Mouse (Mus musculus) heart, adult 11 months (tissue): ENCODE measurements at regions not wholly inside any gene's neighbourhood (a gene's known extent, or its start where the extent isn't known, plus 50 kb on each side); places are given as distances from the start of the nearest gene placed in this dataset.

Experiments used
- DNase-seq: peaks from one replicate; pipeline ENCODE4 v3.0.0; 2022

DNA sequence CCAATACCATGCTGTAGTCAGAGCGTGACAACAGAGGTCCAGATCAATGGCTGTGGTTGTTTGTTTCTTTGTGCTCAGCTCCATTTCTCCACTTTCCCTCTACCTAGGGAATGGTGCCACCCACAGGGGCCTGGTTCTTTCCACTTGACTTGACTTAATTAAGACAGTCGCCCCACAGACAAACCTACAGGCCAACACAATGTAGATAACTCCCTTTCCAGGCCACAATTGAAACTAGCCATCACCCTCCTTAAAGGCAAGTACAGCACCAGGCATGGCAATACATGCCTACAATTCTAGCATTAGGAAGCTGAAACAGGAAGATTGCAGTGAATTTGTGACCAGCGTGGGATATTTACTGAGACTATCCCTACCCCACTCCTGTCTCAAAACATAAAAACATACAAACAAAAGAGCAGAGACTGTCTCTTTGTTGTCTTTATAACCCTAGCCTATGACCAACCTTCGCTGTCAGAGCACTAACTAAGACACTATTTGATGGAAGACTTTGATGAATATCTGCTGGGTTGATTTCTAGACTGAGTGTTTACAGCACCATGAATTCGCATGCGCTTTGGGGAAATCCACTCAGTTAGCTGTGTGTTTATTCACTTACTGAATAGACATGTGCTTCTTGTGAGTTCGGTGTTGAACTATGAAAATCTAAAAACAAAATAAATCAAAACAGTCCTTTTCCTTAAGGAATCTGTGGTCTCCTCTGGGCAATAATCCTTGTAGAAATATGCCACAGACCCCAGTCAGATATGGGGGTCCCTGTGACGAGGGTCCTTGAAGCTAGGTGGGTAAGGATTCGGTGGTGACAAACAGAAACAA, 116.7 kb upstream of the Cpm start:
- DNase-seq: no peak

DNA sequence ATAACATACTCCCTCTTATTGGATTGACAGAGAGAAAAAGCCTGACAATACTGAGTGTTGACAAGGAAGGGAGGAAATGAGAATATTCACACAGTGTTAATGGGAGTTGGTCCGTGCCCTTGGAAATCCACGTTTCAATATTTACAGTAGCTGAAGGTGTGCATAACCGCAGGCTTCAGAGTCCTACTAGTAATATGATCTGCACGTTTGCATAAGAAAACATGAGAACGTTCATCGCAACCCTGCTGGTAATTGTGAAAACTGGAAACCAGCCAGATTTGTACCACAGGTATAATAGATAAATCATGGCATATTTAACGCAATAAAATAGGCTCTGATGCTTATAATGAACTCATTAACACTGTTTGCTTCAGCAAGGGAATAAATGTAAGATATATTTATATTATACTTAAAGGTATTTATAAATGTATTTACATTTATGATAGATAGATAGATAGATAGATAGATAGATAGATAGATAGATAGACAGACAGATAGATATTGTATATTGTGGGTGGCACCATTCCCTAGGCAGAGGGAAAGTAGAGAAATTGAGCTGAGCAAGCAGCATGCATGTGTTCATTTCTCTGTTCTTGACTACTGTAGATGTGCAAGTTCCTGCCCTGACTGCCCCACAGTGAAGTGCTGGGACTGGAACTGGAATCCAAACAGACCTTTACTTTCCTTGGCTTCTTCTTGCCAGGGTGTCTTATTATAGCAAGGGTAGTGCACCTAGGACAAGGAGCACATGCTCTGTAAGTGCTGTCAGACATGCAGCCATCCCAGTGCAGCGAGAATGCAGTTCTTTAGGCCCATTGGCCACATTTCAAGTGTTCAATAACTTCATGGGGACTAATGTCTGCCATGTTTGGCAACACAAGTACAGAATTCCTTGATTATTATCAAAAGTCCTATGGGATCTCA, 117.6 kb upstream of the Cpm start:
- peak; percentile 21 for DNase-seq

DNA sequence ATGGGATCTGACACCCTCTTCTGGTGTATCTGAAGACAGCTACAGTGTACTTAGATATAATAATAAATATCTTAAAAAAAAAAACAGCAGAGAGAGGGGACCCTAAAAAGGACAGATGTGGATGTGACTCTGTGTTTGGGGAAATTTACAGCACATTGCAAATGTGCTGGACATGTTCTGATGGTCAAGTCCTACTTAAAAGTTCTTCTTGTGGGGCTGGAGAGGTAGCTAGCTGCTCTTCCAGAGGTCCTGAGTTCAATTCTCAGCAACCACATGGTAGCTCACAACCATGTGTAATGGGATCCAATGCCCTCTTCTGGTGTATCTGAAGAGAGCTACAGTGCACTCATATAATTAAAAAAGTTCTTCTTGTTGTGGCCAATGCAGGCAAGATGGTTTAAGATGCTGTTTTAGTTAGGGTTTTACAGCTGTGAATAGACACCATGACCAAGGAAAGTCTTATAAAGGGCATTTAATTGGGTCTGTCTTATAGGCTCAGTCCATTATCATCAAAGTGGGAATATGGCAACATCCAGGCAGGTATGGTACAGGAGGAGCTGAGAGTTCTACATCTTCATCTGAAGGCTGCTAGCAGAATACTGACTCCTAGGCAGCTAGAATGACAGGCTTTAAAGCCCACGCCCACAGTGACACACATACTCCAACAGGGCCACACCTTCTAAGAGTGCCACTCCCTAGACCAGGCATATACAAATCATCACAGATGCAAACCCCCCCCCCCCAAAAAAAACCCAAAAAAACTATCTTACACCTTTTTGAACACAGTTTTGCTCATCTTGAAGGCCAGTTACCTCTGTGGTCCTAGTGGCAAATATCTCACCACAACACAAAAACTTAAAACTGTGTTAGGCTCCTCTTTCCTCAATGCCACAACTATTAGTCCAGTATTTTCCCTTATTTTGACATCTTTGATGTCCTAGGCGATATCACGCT, 118.5 kb upstream of the Cpm start:
- DNase-seq: peak; percentile 29

DNA sequence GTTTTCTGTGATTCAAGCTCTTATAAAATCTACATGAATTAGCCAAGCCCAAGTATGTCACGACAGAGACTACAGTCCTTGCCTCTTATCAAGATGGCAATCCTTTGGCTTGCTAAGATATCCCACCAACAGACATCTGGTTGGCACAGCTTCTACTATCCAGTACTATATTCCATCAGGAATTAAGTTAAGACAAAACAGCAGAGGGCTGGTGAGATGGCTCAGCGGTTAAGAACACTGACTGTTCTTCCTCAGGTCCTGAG, 119.1 kb upstream of the Cpm start:
- peak; percentile 11 for DNase-seq

DNA sequence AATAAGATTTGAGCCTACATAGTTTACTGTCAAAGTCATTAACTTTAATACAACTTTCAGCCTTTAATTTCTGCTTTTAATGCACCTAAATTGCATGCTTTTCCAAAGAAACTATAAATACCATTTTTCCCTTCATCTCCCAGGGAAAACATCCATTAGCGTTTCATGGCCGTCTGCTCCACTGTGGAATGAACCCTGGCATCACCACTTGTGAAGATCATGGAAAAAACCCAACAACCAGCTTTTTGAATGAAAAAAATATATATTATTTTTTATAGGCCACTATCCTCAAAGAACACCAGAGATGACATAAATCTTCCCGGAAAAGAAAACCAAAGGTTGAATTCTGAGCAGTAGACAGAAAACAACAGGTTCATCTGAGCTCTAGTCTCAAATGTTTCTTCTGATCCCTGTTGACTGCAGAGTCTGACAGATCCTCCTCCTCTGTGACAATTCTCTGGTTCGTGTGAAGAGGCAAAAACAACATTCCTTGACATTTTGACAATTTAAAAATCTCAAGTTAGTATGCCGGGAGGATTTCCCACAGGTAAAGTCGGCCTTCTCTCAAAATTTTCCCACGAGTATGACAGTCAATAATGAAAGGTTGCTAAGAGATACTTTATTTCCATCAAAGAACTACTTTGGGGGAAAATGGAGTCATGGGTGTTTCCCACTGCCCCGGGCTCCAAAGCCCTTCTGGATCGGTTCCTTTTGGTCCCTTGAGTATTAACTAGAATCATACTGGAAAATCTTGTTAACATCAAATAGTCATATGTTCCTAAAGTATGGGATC, 119.7 kb upstream of the Cpm start:
- DNase-seq: peak; percentile 6

DNA sequence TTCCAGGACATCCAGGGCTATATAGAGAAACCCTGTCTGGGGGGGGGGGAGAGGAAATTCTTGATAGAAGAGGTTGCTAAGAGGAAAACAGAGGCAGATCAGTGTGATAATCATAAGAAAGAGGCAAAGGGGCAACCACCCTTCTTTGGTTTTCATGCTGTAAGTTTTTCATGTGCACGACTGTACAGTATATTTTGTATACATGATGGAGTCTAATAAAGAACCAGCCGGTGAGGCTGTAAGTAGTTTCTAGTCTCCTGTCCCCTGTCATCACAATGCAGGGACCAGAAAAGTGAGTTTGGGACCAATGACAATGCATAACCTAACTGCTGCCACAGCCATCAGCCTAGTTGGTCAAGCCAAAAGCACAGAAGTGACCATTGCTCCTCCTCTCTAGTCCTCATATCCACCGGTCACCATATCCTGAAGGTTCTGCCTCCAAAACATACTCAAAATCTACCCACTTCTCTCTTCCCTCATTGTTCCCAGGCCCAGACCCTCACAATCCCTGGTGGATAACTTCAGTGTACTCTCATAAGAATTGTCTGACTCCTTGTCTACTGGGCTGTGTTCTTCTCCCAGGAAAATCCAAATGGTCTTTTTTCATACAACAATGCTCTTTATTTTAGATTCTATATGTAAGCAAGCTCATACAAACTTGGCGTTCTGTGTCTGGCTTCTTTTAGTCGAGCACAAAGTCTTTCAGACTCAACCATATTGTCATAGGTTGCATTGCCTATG, 122.9 kb upstream of the Cpm start:
- peak; percentile 51 for DNase-seq

DNA sequence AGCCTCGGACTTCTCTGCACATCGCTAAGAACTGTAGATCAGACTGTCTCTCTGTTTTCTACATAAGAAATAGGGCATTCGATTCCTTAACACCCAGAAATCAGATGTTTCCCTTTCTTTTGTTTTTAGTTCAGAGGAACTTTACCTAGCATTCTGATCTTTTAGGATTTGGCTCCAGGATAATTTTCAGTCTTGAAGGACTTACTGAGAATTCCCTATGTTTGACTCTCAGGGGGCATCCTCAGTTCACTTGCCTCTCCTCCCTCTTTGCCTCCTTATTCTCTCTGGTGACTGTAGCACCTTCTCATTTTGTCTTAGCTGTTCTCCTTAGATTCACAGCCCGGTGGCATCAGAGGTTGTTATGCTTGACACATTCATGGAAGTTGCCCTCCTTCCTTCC, 123.8 kb upstream of the Cpm start:
- DNase-seq: no peak

DNA sequence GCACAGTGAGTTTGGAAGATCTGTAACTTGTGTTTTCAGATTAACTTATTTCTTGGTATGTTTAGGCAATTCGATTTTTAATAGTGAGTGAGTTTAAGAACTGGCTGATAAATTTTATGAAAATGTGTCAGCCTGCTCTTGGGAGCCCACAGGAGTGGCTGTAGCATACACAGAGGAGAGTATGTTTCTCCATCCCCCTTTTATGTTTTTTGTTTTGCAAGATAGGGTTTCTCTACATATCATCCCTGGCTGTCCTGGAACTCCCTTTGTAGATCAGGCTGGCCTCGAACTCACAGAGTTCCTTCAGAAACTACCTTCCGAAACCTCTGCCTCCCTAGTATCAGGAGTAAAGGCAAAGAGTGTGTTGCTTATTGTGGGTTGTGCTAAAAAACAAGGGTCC, 124.2 kb upstream of the Cpm start:
- no peak for DNase-seq

DNA sequence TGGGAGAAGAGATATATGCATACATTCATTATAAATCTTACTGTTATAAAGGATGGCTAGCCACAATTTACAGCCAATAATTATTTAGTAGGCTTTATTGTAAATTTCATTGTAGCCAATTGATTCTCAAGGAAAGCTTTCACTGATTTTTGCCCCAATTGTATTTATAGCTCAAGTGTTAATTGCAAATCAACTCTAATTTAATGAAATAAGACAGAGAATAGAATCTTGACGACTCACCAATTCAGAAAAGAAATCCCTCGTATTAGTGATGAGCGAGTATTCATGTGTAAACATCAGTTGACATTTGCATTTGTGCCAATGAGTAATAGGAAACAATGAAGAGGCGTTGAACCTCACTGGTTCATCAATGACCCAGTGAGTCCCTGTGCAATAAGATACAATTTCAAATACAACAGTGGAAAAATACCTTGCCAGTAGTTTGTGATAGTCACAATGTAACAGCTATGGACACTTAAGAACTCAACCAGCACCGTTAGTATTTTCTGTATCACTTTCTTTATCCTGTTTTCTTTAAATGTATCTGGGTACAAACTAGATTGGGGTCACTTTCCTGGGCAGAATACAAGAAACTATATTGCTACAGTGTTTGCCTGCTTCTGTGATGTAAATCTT, 124.6 kb upstream of the Cpsf6 start:
- peak; percentile 8 for DNase-seq

DNA sequence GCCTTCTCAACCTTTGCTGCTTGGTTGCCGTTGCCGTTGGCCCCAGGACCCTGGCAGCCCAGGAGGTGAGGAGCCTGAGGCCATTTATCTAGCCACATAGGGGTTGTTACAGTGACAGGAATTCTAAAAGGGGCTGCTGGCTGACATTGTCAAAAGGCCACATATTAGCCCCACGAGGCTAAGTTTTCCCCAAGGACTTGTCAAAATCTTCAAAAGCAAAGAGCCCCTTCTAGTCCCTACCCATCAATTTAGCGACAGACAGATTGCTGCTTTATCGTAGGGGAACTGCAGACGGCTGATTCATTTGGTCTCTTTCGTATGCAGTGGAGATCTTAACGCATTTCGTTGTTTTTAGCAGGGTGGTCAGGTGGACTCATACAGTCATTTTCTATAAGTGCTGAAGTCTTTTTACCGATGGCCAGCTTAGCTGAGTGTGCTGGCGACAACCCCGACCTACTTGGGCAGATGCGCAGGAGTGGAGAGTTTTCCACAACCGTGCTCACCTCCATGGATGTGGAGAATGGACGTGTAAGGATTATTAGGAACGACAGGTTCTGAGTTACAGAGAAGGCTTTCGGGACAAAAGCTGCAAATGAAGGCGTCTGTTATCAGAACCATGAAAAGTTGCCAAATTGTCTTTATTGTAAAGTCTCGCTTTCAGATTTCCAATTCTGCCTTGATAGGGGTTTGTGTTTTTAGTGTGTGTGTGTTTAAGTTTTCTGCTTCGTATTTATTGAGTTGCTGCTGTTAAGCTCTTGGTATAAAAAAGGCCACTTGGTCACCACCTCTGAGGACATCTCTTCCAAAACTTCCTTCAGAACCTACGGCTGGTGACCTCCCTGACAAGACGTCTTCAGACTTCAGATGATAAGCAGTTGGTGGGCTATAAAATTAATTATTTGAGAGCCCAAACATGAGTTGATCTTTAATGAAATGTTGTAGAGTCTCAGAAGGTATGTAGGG, 123.7 kb upstream of the Cpsf6 start:
- DNase-seq: peak; percentile 30

DNA sequence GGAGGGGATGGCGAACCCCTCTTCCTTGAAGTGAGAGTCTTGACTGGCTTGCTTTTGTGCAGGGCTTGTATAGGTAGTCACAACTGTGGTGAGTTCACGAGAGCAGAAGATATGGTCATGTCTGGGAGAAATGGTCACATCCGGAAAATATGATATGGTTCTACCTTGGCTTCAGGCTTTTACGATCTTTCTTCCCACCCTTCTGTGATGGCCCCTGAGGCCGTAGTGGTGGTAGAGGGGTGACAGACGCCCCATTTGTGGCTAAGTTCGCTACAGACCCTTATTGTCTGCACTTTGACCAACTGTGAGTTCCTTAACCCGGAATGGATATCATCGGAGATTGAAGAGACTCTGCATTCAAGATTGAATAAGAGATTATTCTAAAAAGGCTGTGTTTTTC, 122.9 kb upstream of the Cpsf6 start:
- no peak for DNase-seq

DNA sequence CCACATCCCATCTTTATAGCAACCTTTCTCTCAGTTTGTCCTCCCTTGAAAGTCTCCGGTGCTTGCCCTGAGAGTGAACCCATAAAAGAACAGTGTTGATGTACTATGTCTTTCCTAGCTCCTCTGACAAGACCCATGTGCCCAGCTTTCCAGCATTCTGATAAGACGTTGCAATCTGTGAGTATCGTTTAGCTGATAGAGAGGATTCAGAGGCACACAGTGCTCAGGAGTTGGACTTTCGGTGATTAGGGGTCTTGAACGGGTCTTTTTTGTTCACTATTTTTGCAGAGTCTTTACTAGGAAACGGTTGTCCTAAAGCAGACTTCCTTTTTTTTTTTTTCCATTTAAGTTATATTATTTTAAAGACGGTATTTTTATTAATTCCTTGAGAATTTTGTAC, 122.3 kb upstream of the Cpsf6 start:
- peak; percentile 35 for DNase-seq

DNA sequence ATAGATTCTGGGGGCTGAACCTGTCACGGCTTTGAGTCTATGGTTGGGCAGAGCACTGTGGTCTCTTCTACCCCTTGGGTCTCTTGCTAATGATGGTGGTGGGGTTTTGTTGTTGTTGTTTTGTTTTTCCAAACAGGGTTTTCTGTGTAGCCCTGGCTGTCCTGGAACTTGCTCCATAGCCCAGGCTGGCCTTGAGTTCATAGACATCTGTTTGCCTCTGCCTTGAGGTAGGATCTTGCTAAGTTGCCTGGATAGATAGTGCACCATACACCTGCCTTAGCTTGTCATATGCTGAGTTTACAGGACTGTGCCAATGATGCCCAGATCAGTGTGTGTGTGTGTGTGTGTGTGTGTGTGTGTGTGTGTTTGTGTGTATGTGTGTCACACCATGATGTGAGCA, 121.6 kb upstream of the Cpsf6 start:
- peak; percentile 40 for DNase-seq

DNA sequence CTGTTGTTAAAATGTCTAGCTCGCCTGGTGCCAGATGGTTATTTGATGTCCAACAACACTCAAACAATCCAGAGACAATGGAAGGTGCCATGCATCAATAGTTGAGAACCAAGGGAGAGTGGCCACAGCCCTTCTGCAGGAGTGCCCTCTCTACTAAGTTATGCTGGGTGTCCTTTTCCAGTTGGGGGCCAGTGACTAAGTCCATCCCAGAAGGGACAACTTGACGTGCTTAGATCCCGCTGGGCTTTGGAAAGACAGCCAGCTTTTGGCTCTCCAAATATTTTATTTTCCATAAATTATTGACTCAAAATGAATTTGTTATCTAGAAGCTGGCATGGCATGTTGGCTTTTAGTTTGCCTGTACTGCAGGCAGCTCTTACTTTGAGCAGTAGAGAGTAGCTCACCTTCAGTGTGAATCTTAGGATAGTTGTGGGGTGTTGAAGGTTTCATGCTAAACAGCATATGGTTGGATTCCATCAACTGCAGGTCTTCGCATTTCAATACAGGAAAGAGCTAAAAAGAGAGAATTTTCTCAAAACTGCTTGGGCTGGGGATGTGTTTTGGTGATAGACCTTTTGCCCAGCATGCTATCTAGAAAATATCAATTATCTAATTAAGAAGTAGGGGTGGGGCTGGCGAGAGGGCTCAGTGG, 120.8 kb upstream of the Cpsf6 start:
- peak; percentile 16 for DNase-seq

DNA sequence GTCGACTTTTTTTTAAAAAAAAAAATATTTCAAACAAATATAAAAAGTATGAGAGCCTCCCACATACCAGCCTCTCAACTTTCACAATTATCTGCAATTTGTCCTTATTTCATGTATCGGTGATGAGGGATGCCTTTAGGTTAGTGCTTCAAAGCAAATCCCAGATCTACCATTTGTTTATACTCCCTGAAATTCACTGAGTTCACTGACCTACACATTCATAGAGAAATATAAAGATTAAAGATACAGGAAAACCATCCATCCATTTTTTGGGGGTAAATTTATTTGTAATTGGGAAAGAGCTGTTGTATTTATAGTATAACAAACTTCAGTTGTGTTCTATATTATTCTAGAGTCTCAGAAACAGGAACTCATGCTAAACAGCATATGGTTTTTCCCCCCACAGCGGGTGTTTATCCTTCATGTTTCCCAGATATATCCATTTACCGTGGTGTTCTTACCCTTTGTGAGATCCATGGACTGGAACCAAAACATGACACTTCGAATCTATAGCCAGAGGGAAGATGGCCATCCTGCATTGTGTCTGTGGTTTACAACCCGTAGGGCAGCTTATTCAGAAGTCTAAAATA, 120.1 kb upstream of the Cpsf6 start:
- peak; percentile 4 for DNase-seq

DNA sequence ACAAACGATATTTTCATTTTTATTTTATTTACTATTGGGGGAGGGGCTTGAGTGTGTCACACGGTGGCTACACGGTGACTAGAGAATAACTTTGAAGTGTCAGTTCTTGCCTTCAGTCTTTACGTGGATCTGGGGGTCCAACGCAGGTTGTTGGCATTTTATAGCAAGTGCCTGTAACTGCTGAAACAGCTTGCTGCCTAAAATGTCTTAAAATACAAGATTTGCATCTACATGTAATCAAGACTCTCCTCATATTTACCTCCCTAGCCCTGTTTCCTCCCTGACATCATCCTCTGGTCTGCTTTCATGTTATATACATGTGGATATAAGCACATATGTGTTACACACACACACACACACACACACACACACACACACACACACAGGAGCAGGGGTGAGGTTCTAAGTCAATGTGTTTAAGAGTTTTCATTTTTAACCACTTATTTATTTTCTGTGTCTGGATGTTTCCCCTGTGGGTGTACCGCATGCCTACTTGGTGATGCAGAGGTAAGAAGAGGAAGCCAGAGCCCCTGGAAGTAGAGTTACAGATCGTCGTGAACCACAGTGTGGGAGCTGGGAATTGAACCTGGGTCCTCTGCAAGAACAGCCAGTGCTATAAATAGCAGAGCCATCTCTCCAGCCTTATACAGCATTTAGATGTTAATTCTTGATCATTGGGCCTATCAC, 119.5 kb upstream of the Cpsf6 start:
- peak; percentile 28 for DNase-seq

DNA sequence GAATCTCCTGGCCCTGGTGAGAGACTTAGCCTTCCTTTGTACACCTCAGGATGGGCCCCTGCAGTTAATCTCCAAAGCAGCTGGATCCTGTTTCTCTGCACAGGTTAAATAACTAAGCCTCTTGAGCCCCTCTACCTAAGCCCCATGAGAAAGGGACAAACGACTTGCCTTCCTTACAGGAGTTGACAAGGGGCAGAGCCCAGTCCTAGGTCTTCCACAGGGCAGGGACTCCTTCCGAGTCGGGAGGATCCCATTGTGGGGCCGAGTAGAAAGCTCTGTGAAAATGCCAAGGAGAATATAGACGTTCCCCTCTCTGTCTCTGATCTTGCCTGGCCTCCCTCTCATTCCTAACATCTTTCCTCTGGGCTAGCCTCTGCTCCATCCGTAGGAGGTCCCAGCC, 118.7 kb upstream of the Cpsf6 start:
- no peak for DNase-seq

DNA sequence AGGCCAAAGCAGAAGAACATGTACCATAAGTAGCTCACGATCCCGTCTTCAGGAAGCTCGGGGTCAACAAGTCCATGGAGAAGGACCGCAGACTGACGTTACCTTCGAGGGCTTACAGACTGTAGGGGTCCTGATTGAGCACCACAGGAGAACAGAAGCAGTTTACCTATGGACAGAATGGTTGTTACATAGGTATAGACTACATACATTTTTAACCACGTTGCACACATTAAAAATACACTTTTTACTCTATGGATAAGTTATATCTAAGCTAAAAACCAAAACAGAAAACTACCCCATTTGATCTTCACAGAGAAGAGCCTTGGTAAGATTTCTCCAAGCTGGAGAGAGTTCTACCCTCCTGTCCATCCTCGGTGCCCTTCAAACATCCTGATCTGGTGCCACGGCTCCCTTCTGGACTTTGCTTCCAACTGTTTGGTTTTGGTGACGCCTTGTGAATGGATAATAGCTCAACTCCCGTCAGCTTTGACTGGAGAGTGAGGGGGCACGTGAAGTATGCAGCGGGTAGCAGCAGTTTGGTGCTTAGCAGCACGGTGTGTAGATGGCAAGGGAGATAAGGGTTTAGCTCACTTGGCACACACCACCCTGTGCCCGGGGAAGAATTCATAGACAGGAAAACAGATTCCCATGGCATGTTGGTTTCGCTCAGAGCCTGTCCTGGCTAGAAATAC, 117.9 kb upstream of the Cpsf6 start:
- DNase-seq: peak; percentile 18
